Mouse (Mus musculus) left cerebral cortex, adult 2 months (tissue): Measurements from ENCODE around the gene Klf4. TPM values are rescaled to one million over a fixed set of nuclear protein-coding genes. Genes with fewer than 3 reads are reported as not detected.

Experiments used
- DNase-seq, 2 experiments: peaks; one replicate each; pipeline ENCODE4 v3.0.0; 2021 to 2022; ENCODE audit warnings: low spot score in 2 of 2, mixed read lengths in 1 of 2; ENCODE audit errors: extremely low spot score in 1 of 2
- H3K27ac ChIP-seq: fragments of 200-600 bp; 2 replicates; pipeline ENCODE4 v1.8.1; 2022
- H3K4me3 ChIP-seq: fragments of 200-600 bp; 2 replicates; pipeline ENCODE4 v1.8.1; 2022
- CTCF ChIP-seq: fragments of 200-600 bp; IDR thresholded peaks from 2 replicates; pipeline ENCODE4 v1.8.1; 2022; ENCODE audit warnings: antibody characterized with exemption, mild to moderate bottlenecking, moderate library complexity
- intact Hi-C: fragments of 180-260 bp; cut with DNase I; formaldehyde crosslinking; loops from one replicate; pipeline ENCODE4 v1.15.1; 2025
- total RNA-seq, 2 experiments: library from RNA; stranded (reverse); gene quantifications; 2 replicates each; pipeline ENCODE4 v1.2.3; 2021

Klf4 gene
- total RNA-seq, 2 experiments from 2014 or later, result 7.7 to 14.3 TPM

GRCm38 (mm10) chr4:55533803-55534254 is 1.6 kb upstream of the Klf4 start:
- DNase-seq, result no peak
- H3K27ac ChIP-seq, result peak overlapping the region; percentile 36; the same call in 1 of the 2 replicates
- no peak for TF ChIP-seq CTCF
- intact Hi-C loops, result loop anchor here (1.0 to 5.0 kb wide), 2 partner anchors 117 to 1148 kb away; no protein-coding TSS in a partner anchor
- peak overlapping the region; percentile 68 for H3K4me3 ChIP-seq

GRCm38 (mm10) chr4:55533196-55533802 is 1.0 kb upstream of the Klf4 start:
- TF ChIP-seq CTCF, result no peak; the same call in 1 of the 2 replicates
- no peak for DNase-seq
- Histone ChIP-seq H3K4me3 (peak overlapping the region; percentile 68), H3K27ac (peak overlapping the region; percentile 96)
- intact Hi-C loops, result loop anchor here (1.0 to 5.0 kb wide), 2 partner anchors 118 to 1149 kb away; no protein-coding TSS in a partner anchor

- peak overlapping the region; percentile 45; the same call in 1 of the 2 replicates for H3K27ac ChIP-seq
- intact Hi-C loops, result loop anchor here (1.0 to 5.0 kb wide), 2 partner anchors 200 to 1150 kb away; no protein-coding TSS in a partner anchor
- no peak for TF ChIP-seq CTCF
Measured at GRCm38 (mm10) chr4:55531856-55532406, 335 bp downstream of the Klf4 start.

GRCm38 (mm10) chr4:55531096-55531855 is 990 bp downstream of the Klf4 start:
- intact Hi-C loops, result loop anchor here (5.0 kb wide), 1 partner anchor 1151 kb away; no protein-coding TSS in a partner anchor
- TF ChIP-seq CTCF, result peak; percentile 44
- peak overlapping the region; percentile 45; the same call in 1 of the 2 replicates for H3K27ac ChIP-seq
- peak; percentile 23 to 36 for DNase-seq
- H3K4me3 ChIP-seq, result peak overlapping the region; percentile 68

More at GRCm38 (mm10) chr4:55531856-55532406, 335 bp downstream of the Klf4 start:
- H3K4me3 ChIP-seq, result peak overlapping the region; percentile 68
- DNase-seq, result no peak

GRCm38 (mm10) chr4:55530731-55531095 is 1.6 kb downstream of the Klf4 start:
- peak overlapping the region; percentile 45; the same call in 1 of the 2 replicates for H3K27ac ChIP-seq

GRCm38 (mm10) chr4:55530236-55530635 is 2.0 kb downstream of the Klf4 start:
- peak; percentile 64 to 69 for DNase-seq
- Histone ChIP-seq H3K4me3 (peak overlapping the region; percentile 68), H3K27ac (peak overlapping the region; percentile 45; the same call in 1 of the 2 replicates)
- intact Hi-C loops, result loop anchor here (5.0 kb wide), 1 partner anchor 1152 kb away; no protein-coding TSS in a partner anchor
- peak; percentile 77 for TF ChIP-seq CTCF

More at GRCm38 (mm10) chr4:55530731-55531095, 1.6 kb downstream of the Klf4 start:
- DNase-seq, result no peak
- TF ChIP-seq CTCF, result no peak
- intact Hi-C loops, result loop anchor here (5.0 kb wide), 1 partner anchor 1152 kb away; no protein-coding TSS in a partner anchor
- peak overlapping the region; percentile 68 for H3K4me3 ChIP-seq

GRCm38 (mm10) chr4:55528404-55528803 is 3.9 kb downstream of the Klf4 start:
- DNase-seq, result no peak
- intact Hi-C loops, result loop anchor here (1.0 to 5.0 kb wide), 2 partner anchors 694 to 834 kb away; no protein-coding TSS in a partner anchor
- H3K4me3 ChIP-seq, result no peak overlapping the region

GRCm38 (mm10) chr4:55527931-55528330 is 4.3 kb downstream of the Klf4 start:
- no peak overlapping the region for H3K4me3 ChIP-seq
- intact Hi-C loops, result loop anchor here (1.0 to 5.0 kb wide), 3 partner anchors 694 to 965 kb away; no protein-coding TSS in a partner anchor
- TF ChIP-seq CTCF, result no peak
- no peak for DNase-seq
- no peak overlapping the region for H3K27ac ChIP-seq

More at GRCm38 (mm10) chr4:55528404-55528803, 3.9 kb downstream of the Klf4 start:
- TF ChIP-seq CTCF, result no peak
- H3K27ac ChIP-seq, result no peak overlapping the region

- Histone ChIP-seq H3K27ac (no peak overlapping the region), H3K4me3 (no peak overlapping the region)
- intact Hi-C loops, result loop anchor here (2.0 to 5.0 kb wide), 2 partner anchors 836 to 966 kb away; no protein-coding TSS in a partner anchor
- TF ChIP-seq CTCF, result peak; percentile 64
- DNase-seq, result no peak
Measured at GRCm38 (mm10) chr4:55526247-55527115, 5.8 kb downstream of the Klf4 start.

- Histone ChIP-seq H3K4me3 (no peak overlapping the region), H3K27ac (no peak overlapping the region)
- no peak for DNase-seq
- intact Hi-C loops, result no loop called here
- TF ChIP-seq CTCF, result no peak
Measured at GRCm38 (mm10) chr4:55523921-55524320, 8.3 kb downstream of the Klf4 start.

- H3K27ac ChIP-seq, result no peak overlapping the region
- intact Hi-C loops, result no loop called here
- no peak overlapping the region for H3K4me3 ChIP-seq
- no peak for TF ChIP-seq CTCF
- no peak for DNase-seq
Measured at GRCm38 (mm10) chr4:55517438-55517837, 14.8 kb downstream of the Klf4 start.
